Mouse (Mus musculus) heart, postnatal 36 days (tissue): ENCODE measurements around the gene Ak5. TPM values are rescaled to one million over a fixed set of nuclear protein-coding genes. Genes with fewer than 3 reads are reported as not detected.
"Not testable (repeated sequence)": the region's sequence is repeated elsewhere in the genome, so short reads cannot be mapped to it uniquely, and the experiment has no call there.

ENCODE experiments used
- DNase-seq, 2 experiments: peaks; one replicate each; pipeline ENCODE4 v3.0.0; 2021 to 2022
- intact Hi-C: fragments of 180-260 bp; cut with DNase I; formaldehyde crosslinking; loops from one replicate; pipeline ENCODE4 v1.15.1; 2025
- total RNA-seq, 2 experiments: library from RNA; stranded (reverse); gene quantifications; 2 replicates each; pipeline ENCODE4 v1.2.3; 2021

Gene Ak5
- total RNA-seq, 2 experiments from 2014 or later, result 0.27 to 0.31 TPM

- intact Hi-C loops, result no loop called here
- no peak for DNase-seq
Measured at GRCm38 (mm10) chr3:152644610-152645009, 23.6 kb downstream of the Ak5 start.

GRCm38 (mm10) chr3:152625061-152625820, 42.9 kb downstream of the Ak5 start:
- DNase-seq, result no peak
- intact Hi-C loops, result no loop called here

GRCm38 (mm10) chr3:152620534-152620933, 47.6 kb downstream of the Ak5 start:
- DNase-seq, result no peak
- intact Hi-C loops, result no loop called here

GRCm38 (mm10) chr3:152620058-152620457, 48.1 kb downstream of the Ak5 start:
- intact Hi-C loops, result no loop called here
- no peak for DNase-seq

- intact Hi-C loops, result no loop called here
- no peak for DNase-seq
Measured at GRCm38 (mm10) chr3:152609076-152609475, 59.1 kb downstream of the Ak5 start.

DNA sequence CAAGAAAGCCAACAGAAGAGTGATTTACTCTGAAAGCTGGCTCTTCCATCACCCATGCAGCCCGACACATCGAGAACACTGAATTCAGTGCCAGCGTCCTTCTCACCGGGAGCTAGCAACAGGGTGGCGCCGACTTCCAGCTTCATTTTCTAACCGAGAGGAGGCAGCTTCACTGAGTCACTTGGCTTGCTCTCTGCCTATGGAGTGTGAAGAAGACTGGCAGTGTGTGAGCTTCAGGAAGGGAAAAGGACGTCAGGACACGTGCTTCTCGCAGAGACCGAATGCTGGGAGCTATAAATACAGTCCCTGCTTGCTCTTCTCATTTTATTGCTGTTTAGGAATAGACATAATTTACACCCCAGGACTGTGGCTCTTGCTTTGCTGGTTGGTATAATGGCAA, 62.3 kb downstream of the Ak5 start:
- intact Hi-C loops, result no loop called here

DNA sequence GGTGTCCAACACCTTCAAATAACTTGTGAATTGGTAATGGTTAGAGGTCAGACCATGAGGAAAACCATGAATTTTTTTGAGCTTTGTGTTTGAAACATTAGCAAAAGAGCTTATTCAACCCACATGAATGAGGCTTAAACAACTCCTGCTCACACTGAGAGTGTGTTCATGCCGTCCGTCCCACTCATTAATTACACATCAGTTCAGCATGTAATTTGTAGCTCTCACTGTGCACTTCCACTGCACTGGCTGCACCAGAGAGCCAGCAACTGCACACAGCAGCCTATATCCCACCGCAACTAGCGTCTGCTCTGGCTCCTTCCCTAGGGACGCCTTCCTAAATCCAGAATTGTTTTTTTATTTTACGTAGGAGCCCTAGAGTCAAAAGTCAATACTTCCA, 68.5 kb downstream of the Ak5 start:
- DNase-seq, result no peak
- intact Hi-C loops, result no loop called here

More for the DNA sequence above, 62.3 kb downstream of the Ak5 start:
- no peak for DNase-seq

DNA sequence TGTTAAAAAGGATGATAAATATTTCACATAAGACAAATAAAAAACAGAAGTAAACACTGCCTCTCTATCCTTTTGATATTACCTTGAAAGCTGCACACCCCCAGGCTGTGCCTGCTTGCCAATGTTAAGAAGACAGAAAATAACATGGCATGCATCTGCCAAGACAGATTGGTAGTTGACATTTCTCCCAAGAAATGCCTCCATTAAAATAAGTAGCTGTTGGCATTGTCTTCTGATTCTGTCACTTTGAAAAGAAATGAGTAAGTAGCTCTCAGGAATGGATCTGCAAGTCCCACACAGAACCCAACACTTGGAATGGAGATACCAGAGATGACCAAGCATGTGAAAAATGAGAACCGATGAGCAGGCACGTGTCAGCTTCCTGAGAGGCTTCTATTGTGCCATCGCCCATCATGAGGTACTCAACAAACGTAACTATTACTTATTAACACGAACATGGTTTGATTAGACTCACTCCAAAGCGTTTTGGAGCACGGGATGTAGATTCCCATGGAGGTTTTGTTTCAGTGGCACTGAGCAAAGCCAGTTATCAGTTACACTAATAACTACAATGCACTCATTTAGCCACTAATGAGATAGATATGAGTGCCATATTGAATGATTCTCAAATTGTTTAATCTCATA, 71.6 kb downstream of the Ak5 start:
- no peak for DNase-seq
- intact Hi-C loops, result no loop called here

DNA sequence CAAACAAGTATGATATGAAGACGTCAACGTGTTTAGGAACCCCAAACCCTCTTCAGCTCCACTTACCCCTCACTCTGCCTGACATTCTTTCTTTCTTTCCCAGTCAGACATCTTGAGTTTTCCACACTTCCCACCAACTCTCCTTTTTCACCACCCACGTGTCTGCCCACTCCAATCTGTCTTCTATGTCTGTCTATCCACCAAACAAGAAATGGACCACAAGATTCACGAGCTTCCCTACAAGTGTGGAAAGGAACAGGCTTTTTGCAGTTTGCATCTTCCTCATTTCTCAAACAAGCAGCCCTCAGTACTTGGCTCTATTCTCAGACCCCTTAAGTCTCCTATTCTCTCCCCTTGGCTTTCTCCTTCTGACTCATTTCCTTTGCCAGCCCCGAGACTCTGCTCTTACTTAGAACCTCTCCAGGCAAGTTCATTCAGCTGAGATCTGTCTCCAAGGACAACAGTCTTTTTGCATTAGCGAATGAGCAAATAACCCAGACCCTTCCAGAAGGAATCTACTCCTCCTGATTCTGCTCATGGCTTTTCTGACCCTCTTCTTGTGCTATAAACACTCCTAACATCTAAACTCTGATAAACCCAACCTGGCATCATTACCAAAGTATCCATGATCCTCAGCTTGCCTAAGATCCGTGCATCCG, 75.3 kb downstream of the Ak5 start:
- no peak for DNase-seq
- intact Hi-C loops, result no loop called here

GRCm38 (mm10) chr3:152590491-152590890, 77.7 kb downstream of the Ak5 start:
- DNase-seq, result no peak
- intact Hi-C loops, result no loop called here

DNA sequence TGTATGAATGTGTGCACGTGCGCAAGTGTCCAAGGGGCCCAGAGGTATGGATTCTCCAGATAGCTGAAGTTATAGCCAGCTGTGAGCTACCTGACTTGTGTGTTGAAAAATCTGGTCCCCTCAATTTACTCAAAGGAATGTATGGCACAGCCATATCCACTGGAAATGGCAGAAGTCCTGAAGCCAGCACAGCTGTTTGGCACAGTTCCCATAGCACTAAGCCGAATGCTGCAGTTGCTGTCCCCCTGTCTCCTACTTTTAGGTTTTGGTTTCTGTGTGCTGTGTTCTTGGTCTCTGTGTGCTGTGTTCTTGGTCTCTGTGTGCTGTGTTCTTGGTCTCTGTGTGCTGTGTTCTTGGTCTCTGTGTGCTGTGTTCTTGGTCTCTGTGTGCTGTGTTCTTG, 79.1 kb downstream of the Ak5 start:
- intact Hi-C loops, DNase-seq: not testable (repeated sequence)

GRCm38 (mm10) chr3:152587007-152587406, 81.2 kb downstream of the Ak5 start:
- DNase-seq, result no peak
- intact Hi-C loops, result no loop called here

DNA sequence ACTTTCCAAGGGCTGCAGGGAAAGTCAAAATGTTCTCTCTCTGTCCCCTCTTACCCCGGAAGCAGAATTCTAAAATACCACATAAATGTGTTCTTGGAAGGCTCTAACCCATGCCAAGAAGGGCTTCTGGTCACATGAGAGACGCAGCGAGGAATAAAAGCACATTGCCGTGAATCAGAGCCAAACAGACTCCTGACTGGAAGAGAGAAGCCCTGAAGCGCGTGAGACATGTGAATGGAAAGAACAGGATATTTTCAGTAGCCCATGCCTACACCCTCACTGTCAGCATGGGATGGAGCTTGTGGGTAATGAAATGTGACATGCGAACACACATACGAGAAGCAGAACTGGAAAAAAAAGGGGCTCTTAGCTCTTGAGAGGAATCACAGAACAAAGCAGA, 82.0 kb downstream of the Ak5 start:
- no peak for DNase-seq
- intact Hi-C loops, result no loop called here

DNA sequence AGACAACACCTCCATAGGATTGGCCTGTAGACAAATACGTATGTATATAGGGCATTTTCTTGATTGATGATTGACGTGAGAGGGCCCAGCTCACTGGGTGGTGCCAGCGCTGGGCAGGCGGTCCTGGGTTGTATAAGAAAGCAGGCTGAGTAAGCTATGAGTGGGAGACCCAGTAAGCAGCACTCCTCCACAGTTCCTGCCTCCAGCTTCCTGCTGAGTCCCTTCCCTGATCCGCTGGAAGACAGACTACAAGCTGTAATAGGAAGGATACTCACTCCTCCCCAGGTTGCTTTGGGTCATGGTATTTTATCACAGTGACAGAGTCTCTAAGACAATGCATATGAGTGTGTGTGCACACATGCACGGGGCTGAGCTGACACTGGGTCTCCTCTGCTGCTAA, 82.6 kb downstream of the Ak5 start:
- intact Hi-C loops, result no loop called here
- DNase-seq, result no peak

DNA sequence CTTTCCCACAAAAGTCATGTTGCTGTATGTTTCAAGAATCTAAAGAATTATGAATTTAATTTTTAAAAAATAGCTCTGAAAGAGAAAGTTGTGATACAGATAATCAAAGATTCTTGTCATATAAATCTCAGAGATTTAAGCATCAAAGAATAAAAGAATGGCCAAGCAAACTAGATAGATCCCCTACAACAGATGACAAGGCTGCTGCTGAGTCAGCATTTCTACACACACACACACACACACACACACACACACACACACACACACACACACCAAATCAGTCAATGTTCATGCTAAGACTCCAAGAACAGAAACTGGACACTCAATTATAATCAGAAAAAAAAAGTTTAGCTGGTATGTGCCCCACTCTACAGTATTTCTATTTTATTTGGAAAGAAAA, 85.1 kb downstream of the Ak5 start:
- intact Hi-C loops, result no loop called here
- no peak for DNase-seq

DNA sequence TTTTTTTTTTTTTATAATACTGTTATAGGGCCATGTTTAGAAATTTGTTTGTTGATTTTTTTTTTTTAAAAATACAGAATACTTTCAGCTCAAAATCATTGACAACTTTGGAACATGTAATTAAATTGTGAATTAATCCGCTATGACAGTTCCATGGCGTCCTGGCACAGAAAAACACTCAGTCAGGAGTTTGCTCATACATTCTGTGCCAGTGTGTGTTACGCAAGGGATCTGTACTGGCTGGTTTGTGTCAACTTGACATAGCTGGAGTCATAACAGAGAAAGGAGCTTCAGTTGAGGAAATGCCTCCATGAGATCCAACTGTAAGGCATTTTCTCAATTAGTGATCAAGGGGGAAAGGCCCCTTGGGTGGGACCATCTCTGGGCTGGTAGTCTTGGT, 86.3 kb downstream of the Ak5 start:
- intact Hi-C loops, DNase-seq: not testable (repeated sequence)

- intact Hi-C loops, result no loop called here
- no peak for DNase-seq
Measured at GRCm38 (mm10) chr3:152579984-152580591, 88.1 kb downstream of the Ak5 start.

DNA sequence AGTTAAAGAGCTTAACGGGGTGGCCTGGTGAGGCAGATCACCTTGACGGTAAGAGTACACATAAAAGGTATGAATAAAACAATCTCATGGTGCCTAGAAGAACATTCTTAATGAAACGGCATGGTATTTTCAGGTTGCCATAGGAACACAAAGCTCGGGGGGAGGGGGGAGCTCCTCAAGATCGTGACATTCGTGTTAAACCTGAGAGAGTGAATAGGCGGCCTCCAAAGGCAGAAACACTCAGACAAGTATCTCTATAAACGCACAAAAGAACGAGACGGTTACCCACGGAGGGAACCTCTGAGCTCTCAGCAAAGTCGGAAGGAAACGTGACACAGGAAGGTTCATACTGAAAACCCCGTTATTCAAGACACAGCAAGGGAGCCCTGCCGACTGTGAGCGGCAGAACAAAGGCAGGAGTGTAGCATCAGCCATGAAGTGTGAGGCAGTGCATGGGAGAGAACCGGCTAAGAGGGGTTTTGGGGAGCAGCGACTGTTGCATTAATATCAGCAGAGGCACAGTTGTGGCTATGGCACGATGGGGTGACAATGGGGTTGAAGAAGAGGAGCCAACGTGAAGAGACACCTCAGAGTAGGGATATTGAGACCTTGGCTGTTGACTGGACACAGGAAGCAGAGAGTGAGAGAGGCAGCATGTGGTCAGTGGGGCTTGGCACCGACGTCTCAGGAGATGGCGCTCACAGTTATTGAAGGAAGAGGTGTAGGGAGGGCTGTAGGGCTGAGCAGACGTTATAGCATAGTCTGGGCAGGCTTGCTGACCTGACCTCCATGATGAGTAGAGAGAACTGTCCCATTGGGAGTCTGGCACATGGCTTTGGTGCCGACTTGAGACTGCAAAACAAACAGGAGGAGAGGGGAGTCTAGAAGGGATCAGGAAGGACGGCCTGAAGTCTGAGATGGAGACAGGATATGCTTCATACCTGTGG, 89.6 kb downstream of the Ak5 start:
- intact Hi-C loops, result no loop called here
- no peak for DNase-seq

- intact Hi-C loops, result no loop called here
- DNase-seq, result no peak
Measured at GRCm38 (mm10) chr3:152577763-152578162, 90.4 kb downstream of the Ak5 start.

DNA sequence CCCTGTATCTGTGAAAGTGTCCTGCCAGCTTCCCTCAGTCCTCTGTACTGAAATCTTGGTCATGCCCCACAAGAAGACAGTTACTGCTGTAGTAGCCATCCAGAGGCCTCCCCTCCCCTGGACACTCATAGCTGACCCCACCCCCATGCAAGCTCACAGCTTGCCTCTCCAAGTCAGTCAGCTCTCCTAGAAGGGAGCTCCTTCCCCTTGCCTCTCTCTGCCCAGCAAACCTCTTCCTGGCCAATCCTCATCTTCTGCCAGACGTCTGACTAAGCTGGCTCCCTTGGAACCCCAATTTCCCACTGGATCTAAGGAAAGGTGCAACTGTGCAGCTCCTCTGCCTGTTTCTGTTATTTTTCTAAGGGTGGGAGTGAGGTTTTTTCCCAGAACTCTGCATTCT, 90.9 kb downstream of the Ak5 start:
- intact Hi-C loops, result no loop called here
- no peak for DNase-seq
